2 mouse cellular contexts compared by ENCODE assay signal in genomic region chr7:16846775-16847174, GRCm38 (mm10).
A peak's percentile ranks its signal among the peaks of the same experiment; 100 is the strongest.
TF ChIP-seq lines count a peak whose summit lies in the region.

No protein-coding gene starts in this region.

TF ChIP-seq in CH12.LX, 34 proteins besides CTCF, POLR2A, EP300 and RAD21:
- TF ChIP-seq CHD2 (IDR thresholded peaks at IDR 0.05; ENCODE audit: low read length) = no peak
- no peak for TF ChIP-seq NELFE (IDR thresholded peaks at IDR 0.05; ENCODE audit: low read depth, low read length)
- peak; percentile 62; the same call in 1 of the 2 replicates for TF ChIP-seq TBP (conservative IDR thresholded peaks at IDR 0.05; ENCODE audit: low read depth, low read length)

TF ChIP-seq in MEL, 35 proteins besides CTCF, POLR2A, EP300 and RAD21:
- TF ChIP-seq ZKSCAN1 (IDR thresholded peaks at IDR 0.05; ENCODE audit: low read depth, low read length) (no peak), MAX (IDR thresholded peaks at IDR 0.05; ENCODE audit: low read length) (no peak), TBP (IDR thresholded peaks at IDR 0.05; ENCODE audit: low read depth, low read length) (peak; percentile 82)
TF ChIP-seq in MEL: peak in this region for 1.
